Mouse (Mus musculus) CD4-positive, CD25-positive, alpha-beta regulatory T cell, adult 2 months (primary cell): ENCODE measurements around the gene Katnb1.

ENCODE experiments used
- DNase-seq: peaks from one replicate; pipeline ENCODE4 v3.0.0-alpha.2; 2012; ENCODE audit warnings: low read depth, low spot score

The Katnb1 gene

DNA sequence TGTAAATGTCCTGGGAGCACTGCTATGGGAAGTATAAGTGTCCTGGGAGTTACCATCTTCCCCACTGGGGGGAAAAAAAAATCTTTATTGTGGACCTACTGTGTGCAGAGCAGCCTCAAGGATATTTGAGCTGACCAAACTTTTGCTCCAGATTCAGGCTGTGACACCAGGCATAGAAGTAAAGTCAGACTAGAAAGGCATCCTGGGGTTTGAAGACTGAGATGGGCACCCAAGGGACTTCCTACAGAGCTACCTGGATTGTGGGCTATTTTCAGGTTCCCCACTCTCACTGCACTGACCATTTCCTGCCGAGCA lies 58.0 kb downstream of the Katnb1 start:
- DNase-seq = no peak

DNA sequence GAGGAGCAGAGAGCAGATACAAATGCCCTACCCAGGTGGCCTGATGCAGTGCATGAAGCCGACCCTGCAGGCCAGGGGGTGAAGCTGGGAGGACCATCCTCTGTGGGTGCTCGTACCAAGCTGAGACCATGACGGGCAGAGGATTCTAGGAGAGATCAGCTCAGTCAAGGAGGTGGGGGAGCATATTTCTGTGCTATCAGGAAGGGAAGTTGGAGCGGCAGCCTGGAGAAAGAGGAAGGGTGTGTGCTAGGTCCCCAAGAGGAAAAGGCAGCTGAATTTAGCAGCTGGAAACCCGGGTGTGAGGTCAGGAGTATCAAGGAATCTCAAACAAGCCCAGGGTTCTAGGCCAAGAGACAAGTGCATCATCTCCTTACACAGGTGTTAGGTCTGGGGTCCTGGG lies 59.6 kb downstream of the Katnb1 start:
- no peak for DNase-seq

DNA sequence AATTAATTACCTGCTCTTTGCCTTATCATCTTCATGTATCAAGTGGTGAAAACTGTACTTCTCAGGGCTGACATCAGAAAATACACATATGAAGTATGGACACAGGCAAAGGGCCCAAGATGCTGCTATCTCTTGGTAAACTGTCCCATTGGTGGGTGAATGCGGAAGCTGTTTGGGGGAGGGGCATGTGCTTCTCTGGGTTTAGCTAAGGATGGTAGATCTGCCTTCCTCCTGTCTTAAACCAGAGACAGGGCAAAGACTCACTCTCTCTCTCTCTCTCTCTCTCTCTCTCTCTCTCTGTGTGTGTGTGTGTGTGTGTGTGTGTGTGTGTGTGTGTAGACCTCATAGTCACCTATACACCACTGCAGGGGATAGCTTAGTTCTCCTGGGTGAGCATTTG lies 60.0 kb downstream of the Katnb1 start:
- no peak for DNase-seq

DNA sequence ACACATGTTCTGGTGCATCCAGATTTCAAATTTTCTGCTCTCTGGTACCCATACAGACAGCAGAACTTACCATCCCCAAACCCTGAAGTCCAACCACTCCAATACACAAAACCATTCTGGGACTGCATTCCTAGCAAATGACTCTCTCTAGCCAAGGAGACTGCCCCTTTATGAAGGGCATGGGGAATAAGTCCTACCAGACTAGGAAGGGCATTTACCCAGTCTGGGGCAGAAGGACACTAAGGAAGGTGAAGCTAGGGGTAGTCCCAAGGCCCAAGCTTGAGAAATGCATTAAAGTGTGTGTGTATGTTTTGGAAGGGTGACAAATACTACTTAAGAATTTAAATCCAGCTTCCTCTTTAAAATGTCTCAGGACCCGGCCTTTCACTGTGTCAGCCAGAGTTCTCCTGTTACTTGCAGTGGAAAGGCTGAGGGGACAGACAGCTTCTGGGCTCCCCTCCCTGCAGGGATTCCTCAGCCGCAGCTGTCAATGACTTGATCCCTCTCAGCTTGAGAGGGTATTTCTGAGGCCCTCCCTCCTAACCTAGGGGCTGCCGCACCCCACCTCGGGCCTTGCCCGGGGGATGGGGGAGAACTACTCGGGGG lies 60.6 kb downstream of the Katnb1 start:
- DNase-seq = no peak

DNA sequence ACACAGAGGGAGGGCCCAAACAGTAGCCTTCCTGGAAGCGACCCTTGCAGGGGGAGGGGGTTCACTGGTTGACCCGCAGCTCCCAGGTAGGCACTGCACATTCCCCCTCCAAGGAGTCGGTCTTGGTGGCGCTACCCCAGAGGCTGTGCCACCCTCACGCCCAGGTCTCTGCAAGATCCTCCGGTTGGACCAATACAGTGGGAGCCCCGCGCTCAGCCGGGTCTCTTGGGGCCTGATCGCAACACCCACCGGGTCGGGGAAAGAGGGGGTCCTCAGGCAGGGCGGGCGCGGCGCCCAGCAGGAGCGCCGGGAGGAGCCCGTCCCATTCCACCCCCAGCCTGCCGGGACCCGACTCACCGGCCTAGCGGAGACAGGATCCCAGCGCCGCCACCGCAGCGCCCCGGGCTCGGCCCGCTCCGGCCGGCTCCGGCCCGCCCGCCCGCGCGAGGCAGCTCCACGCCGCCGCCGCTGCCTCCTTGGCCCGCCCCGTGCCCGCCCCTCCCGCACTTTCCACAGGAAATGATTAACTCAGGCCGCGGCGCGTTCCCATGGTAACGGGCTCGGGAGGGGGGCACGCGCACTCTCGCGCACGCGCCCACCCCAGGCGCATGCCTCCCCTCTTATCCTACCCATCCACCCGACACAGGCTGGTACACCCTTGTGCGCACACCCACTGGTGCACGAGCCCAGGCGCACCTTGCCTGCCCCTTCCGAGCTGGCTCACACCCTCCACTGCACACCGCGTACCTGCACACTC lies 61.3 kb downstream of the Katnb1 start:
- peak; percentile 77 for DNase-seq

DNA sequence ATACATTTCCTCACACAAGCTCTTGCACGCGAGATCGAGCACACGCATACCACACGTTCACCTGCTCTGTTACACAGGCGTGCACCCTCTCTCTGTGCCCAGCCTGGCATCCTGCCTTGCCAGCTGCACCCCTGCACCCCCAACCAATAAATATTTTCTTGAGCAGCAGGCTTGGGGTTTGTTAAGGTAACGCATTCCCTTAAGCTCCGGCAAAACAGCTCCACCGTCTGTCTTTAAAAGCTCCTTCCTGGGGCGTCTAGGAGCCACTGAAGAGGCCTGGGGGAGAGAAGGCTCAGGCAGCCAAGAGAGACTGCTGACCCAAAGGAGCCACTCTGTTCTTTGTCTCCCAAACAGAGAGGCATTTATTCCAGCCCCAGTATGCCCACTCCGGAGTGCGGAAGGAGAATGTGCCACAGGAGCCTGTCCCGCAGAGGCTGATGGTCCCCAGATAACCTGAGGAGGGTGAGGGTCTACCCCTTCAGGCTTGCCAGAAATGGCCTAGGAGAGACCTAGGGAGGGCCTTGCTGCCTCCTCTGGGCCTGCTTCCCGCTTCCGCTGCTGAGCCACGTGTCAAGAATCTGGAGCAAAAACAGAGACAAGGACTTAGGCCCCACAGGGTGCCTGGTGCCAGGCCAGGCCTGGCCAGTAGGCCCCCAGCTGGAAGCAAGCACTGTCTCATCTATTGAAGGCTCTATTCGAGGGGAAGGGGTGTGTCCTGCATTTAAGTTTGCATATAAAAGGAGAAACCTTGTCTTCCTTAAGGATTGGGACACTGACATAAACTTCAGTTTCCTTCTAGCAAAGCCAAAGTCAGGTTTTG lies 62.2 kb downstream of the Katnb1 start:
- no peak for DNase-seq

DNA sequence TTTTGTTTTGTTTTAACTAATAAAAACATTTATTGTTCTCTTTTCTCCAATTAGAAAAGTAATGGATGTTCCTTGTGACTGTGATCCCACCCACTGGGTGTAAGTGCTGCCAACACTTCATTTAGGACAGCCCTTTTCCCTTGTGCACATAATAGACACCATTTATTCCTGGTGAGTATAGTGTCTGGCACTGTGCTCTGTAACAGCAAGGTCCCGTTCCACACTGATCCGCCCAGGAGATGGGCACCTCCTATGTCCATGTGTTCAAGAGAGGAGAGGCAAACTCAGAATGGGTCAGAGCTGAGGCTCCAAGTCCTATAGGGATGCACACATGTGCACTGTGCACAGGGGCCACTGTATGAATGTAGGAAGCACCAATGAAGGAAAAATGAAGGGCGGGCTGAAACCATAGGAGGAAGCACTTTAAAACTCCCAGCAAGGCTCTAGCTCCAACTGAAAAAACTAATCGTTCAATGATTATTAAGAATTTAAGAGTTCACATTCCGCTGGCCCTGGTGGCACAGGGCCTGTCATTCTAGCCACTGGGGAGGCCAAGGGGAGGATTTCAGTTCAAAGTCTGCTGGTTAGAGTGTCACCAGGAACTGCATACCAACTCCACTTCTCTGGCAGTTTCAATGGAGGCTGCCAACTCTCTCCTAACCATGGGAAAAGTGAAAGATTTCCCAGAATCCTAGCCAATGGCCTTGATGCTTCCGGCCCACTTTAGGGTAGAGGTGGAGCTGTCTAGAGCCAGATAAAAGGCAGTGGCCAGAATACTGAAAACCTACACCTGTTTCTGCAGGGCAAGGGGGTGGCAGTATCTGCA lies 63.0 kb downstream of the Katnb1 start:
- no peak for DNase-seq

DNA sequence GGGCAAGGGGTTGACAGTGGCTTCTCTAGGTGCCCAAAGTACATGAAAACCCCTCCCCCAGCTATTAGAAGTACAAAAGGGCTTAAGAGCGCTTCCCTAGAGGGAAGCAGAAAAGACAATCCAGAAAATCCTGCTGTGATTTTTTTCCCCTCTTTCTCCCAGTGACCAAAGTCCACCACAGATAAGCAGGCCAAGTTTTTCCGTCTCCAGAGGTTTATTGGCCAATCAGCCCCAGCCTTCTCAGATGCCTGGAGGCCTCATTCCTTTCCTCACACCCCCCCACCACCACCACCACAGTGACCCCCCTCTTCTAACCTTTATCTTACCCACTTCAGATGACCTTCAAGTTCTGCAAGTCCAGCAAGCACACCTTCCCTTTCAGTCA lies 63.6 kb downstream of the Katnb1 start:
- no peak for DNase-seq

DNA sequence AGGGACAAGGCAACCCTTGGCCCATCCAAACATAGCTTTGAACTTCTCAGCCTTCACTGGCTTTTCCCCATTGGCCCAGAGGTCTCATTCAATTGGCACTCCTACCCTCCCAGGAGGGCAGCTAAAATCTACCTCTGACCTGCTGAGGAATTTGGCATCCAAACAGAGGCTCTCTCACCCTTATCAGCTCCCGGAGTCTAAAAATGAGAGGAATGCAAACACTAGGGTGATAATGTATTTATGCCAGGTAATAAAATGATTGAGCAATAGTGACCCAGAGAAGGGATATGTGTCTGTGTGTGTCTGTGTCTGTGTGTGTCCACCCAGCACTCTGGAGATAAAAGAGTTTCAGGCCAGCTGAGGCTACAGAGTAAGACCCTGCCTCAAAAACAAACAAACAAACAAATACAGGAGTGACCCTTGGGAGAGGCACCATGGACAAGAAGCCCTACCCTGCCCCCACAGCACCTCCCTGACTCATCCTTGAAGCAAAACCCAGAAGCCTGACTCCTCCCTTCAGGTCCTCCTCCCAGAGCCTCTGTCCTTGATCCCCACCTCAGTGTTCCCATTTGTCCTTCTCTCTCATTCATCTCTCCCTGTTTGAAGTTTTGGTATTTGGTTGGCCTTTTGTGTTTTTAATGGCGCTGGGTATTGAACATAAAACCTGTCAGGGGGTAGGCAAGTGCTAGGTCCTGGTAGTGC lies 65.2 kb downstream of the Katnb1 start:
- no peak for DNase-seq

DNA sequence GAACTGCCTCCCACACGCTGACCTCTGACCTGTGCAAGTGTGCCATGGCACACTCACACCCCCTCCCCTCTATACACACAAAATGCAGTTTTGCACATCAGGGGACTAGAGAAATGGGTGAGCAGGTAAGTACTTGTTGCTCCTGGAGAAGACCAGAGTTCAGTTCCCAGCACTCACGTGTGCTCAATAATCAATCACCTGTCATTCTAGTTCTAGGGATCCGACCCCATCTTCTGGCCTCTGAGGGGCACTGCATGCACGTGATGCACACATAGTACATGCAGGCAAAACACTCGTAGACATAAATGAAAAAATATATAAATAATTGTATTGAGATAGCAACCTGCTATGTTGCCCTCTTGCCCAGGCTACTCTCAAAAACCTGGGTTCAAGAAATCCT lies 65.9 kb downstream of the Katnb1 start:
- DNase-seq = no peak

DNA sequence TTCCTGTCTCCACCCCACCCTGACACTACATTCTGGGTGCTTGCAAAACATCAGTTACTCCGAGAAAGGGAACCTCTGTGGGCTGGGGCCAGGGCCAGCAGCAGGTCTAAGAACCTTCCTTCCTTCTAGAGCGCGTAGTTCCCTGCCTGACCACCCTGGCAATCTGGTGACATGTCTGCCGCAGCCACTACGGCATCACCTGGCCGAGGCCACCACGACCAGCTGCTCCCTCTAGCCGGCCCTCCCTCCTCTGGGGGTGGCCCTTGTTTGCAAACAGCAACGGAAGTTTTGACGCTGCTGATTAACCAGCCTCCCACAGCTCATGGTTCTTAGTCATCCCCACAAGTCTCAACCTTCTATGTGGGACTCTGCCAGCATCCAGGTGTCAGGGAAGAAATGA lies 68.4 kb downstream of the Katnb1 start:
- DNase-seq = no peak

DNA sequence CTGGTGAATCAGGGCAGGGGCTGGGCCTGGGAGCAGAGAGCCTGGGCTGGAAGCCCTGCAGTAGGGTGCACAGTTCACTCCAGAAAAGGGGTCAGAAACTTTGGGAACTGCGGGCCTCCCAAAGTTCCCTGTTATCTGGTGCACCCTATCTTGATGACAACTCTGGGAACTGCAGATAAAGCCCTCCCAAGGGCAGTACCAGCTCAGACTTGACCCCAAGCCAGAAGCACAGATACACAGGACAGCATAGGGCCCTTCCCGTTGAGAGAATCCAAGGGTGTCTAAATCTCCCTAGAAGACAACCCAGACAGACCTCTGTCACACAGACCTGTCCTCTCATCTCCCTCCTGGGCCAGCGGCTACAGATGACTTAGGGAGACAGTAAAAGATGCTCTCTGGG lies 69.6 kb downstream of the Katnb1 start:
- DNase-seq = no peak
